Mouse (Mus musculus) ES-CJ7 (cell line): ENCODE results near the gene Tmed10.

Experiments used
- DNase-seq: peaks from one replicate; pipeline ENCODE4 v3.0.0; 2011; ENCODE audit warnings: low read depth, low spot score

Tmed10 gene

DNA sequence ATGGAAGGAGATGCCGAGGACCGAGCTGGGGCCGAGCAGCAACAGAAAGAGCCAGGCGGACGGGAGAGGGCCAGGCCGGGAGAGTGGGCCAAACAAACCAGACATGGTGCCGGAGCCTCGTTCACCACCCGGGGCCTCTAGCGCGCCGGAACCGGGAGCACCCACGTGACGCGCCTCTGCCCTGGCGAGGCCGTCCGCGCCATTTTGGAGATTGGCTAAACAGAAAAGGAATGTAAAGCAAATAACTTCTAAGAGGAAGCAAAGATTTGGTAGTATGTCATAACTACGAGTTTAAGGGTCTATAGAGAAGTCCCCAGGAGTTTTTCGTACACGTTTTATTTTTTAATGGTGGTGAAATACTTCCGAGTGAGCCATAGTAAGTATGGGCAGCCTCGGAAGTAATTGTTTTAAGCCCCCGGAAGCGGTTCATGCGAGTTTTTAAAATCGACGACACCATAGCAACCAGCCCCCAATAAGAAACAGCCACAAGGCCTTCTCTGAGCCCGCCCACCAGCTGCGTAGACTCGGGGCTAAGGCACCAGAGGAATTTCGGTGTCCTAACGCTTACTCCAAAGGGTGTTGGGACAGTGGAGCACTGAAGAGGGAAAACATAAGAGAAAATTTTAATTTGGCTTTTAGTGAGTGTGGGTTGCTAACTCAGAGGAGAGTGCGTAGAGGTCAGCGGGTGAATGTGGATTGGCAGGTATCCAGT is at the start of gene Tmed10:
Tmed10 (minus strand) TSS at position 287 of the 712 bp plus-strand sequence.
- peak; percentile 95 for DNase-seq

DNA sequence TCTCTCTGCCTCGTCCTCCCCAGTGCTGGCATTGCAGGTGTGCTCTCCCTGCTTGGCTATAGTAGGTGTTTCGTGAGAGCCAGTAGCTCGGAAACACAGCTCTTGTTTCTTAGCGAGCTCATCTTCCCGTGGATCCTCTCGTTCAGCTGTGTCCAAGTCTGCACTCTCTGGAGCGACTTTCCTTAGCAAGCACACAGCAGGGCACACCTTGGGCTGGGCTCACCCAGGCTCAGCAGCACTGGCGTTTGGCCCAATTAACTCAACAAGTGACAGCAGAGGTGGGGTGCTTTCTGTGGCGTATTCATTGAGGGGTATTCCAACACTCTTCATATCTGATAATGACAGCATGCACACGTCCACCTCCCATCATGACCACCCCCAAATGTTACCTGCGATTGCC is 48.6 kb upstream of the Tmed10 start:
- no peak for DNase-seq

DNA sequence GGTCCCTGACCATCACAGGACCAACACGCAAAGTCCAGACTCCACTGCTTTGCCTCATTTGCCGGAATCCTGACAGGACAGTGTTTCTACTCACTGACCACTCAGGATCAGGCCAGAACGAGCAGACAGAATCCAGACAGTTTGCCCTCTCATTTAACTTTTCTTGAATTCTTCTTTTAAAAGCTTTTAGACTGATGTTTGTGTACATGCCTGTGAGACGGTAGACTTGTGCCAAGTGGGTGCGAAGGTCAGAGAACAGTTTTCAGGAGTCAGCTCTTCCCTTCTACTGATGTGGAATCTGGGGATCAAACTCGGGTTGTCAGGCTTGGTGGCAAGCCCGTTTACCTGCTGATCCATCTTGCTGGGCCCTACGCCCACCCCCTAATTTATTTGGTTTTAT is 47.9 kb upstream of the Tmed10 start:
- DNase-seq: no peak

DNA sequence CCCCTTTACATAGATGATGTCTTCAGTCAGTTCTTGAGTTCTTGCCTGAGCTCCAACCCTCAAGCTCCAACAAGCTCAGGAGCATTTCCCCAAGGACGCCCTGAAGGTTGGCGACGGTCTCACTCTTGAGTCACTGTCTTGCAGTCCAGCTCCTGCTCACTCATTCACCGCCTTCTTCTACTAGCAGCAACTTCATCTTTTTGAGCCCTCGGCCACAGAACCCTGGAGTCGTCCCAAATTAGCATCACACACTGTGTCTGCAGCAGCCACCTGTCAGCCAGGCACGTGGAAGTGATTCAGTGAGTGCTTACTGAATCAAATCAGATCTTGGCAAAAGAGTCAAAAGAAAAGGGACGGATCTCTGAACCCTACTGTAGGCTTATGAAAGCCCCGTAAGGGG is 46.3 kb upstream of the Tmed10 start:
- DNase-seq: no peak

DNA sequence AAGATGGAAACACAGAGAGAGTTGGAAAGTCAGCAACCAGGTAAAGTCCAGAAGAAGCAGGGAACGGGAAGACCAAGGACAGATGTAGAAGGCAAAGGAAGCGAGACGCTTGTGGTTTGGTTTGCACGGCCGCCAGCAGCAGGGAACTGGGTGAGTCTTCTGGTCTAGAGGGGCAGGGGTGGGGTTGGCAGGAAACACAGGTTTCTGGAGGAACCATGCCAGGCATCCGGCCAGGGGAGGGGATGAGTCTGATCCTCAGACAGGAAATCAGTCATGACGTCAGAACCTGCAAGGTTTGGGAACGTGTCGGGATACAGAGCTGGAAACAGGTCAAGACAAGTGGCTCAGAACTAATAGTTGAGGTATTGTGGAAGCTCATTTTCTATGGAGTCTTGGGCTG is 43.2 kb upstream of the Tmed10 start:
- DNase-seq: no peak

DNA sequence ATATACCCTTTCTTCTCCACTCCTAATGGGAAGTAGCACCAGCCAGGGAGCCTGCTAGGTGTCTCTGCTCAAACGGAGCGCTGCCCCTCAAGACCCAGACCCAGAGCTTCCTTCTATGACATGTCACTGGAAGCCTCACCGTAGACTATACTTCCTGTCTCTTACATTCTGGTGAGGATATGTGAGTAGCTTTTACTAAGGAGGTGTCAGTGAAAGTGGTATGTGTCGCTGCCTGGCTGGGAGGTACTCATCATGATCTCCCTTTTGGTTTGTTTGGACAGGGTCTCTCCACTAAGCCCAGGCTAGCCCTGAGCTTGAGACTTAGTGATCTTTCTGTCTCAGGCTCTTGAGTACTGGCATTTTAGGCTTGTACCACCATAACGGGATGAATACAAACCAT is 41.7 kb upstream of the Tmed10 start:
- no peak for DNase-seq

DNA sequence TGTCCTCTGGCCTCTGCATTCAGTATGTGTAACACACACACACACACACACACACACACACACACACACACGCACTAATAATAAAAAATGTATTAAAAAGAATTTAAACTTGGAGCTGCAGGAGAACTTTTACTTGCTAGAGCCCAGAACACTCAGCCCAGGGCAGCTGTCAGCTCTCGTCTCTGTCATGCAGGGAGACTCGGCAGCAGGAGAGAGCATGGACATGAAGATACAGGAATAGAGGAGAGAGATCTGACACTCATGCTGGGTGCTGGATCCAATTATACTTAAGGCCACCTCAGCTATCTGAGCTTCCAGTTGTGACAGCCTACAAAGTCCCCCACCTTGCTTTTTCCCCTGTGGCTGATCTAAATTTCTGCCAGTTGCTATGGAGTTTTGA is 41.2 kb upstream of the Tmed10 start:
- DNase-seq: no peak

DNA sequence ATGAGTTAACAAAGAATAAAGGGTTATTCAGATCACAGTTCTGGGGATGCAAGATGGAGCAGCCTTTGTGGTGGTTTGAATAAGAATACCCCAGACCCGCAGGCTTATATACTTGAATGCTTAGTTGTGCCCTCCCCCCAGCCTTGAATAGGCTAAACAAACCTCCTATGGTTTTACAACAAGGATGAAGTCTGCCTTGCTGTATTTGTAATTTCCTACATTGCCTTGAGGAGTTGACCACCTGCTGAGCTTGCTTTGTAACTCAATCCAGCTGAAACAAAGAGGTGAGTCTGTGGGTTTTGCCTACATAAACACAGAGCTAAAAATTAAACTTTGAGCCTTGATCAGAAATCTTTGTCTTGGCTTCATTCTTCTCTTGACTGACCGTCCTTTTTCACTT is 36.5 kb upstream of the Tmed10 start:
- DNase-seq: peak; percentile 52

DNA sequence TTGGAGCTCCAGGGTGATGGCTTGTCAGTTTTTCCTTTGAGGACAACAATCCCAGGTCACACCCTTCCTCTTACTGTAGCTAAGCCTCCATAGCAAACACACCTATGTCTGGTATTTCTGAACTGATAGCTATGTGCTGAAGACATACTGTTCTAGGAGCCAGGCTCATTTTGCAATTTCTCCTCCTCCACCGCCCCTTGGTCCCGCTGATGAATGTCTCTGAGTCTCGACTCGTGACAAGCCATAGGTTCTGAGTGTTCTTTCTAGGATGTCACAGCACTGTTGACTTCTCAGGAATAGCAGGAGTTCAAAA is 23.3 kb upstream of the Tmed10 start:
- DNase-seq: no peak

DNA sequence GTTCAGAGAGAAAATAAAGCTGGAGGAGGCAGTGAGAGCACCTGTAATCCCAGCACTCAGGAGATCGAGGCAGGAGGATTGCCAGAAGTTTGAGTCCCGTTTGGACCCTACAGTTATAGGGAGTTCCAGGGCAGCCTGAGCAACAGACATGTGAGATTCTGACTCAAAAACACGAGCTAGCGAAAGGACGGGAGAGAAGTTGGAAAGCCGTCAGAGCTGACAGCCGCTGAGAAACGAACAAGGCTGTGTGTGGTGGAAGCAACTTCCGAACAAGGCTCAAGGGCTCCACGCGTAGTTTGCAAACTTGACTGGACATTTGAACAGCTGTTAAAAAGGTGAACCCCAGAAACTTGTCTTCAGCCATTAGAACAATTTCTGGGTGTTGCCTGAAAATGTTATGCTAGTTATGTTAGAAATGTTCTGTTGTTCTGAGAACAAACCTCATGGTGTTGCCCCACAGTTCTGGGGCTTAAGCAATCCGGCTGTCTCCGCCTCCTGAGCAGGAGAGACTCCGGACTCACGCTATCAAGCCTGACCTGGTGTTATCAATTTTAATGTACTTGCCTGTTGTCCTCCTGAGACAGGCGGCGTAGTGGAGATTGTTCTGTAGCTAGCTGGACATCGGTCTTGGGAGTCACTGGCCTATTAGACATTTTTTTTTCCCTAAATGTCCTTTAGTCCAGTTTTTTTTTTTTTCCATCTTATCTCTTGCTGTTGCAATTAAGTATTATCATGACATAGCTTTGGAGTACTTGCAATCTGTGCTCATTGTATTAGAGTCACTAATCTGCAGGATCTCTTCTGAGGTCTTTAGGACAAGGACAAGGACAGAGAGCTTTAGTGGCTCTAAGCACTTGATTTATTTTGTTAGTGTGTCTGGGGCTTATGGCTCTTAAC is 22.7 kb upstream of the Tmed10 start:
- no peak for DNase-seq

DNA sequence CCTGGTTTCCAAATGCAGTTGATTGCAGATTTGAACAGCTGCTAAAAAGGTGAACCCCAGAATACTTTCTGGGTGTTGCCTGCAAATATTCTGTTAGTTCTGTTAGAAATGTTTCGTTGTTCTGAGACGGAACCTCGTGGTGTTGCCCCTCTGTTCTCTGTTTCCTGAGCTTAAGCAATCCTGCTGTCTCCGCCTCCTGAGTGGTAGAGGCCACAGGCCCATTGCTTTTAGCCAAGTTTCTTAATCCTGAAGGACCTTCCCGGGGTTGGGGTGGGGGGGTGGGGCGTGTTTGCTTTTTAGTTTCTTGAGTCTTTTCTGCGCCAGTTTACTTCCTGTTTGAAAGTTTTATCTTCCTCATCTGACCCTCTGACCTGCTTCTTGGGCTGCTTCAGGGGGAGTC is 19.3 kb upstream of the Tmed10 start:
- no peak for DNase-seq

DNA sequence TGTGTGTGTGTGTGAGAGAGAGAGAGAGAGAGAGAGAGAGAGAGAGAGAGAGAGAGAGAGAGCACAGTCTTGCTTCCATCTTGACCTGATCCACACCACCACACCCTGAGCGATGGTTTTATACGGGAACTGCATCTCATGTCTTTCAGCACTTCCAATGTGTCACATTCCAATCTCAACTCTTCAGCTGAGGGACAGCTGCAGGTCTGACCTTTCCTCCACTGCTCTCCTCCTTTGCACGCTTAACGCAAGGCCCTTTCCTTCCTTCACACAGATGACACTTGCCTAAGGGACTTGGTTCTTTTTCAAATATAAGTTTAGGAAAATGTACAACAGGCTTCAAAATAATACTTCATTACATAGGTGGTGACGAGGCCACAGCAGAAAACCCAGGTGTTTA is 18.9 kb upstream of the Tmed10 start:
- no peak for DNase-seq

DNA sequence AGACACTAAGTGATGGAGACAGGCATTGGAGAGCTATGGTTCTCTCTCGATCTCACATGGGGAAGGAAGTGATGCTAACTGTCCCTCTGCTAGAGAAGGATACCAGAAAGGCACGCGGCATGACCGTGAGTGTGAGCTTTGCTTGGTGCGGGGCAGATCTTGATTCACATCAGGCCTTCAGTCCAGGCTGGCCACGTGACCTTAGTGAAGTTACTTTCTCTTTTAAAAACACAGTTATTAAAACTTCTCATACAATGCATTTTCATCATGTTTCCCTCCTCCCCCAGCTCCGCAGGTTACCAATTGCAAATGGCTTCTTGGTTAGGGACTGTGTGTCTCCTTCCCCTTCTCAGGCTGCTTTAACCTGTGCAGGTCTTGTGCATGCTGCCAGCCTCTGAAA is 16.5 kb upstream of the Tmed10 start:
- no peak for DNase-seq

DNA sequence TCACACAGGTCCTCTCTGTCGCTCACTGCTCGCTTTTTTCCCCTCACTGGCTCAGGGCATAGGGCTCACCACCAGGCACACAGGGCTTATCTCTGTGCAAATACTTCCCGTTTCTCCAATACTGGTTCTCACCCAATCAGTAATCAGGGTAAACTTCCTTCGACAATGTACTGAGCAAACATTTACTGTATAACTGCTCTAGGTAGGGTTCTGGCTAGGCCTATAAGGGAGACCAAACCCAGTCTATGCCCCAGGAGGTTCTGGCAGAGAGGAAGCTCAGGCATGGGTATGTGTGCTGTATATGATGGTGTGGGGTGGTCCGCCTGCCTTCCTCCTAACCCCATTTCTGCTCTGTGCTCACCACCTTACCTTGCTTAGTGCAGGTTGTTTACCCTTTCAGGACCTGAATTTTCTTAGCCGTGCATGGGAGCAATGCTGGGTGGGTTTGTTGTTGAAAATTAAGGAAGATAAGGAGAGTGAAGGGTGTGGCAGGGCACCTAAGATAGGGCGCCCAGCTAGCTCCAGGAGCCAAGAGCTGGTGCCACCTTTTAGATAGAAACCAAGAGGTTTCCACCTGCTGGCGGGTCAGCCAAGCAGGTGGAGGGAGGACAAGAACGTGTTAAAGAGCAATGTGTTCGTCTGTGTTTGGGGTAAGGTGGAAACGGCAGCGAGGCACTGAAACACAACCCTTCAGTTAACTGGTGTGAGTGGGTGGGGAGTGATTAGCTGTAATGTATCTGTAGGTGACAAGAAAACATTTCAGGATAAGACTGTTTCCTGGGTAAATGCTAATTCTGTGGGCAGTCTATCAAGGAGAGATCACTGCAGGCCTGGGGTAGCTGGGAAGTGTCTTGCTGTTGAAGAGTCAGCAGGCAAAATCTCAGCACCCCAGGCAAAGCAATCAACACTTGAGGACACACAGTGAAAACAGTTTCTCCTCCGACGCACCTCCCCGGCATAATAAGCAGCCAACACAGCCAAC is 14.8 kb upstream of the Tmed10 start:
- DNase-seq: no peak

DNA sequence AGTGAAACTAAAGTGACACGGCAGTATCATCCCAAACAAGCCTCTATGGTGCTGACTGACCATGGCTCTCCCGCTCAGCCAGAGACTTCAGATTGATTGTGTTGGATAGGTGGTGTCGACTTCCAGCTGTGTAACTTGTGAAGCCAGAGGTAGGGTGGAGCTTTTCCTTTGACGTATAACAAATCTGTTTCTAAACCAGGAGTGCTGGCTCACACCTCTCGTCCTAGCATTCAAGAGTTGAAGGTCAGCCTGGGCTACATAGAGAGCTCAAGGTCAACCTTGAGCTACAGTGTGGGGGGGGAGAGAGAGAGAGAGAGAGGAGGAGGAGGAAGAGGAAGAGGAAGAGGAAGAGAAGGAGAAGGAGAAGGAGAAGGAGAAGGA is 11.3 kb upstream of the Tmed10 start:
- DNase-seq: peak; percentile 75

DNA sequence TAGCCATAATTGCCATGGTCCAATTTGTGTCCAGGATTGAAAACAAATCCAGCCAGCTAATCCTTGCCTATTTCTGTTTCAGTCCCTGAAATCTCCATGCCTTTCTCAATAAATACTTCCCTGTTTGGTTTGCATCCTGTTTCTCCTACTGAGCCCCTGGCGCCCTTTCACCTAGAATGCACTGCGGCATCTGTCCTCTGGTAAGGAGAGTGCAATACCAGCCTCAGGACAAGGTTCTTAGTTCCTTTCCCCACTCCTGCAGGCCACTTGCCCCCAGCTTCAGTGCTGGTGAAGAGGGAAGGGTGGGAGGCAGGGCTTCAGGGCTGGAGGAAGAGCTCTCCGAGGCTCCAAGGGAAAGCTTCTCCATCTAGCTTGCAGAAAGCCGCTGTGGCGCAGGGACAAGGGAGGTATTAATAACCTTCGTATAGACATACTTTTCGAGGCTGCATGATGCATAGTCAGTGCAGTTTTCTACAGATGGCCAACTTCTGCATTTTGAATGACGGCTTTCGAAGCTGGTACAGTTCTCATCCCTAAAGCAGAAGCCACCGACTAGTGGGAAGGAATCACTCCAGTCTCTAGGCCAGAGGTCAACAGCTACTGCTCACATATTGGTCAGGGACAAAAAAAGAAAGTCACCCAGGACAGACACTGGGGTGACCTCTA is 10.8 kb upstream of the Tmed10 start:
- DNase-seq: no peak

DNA sequence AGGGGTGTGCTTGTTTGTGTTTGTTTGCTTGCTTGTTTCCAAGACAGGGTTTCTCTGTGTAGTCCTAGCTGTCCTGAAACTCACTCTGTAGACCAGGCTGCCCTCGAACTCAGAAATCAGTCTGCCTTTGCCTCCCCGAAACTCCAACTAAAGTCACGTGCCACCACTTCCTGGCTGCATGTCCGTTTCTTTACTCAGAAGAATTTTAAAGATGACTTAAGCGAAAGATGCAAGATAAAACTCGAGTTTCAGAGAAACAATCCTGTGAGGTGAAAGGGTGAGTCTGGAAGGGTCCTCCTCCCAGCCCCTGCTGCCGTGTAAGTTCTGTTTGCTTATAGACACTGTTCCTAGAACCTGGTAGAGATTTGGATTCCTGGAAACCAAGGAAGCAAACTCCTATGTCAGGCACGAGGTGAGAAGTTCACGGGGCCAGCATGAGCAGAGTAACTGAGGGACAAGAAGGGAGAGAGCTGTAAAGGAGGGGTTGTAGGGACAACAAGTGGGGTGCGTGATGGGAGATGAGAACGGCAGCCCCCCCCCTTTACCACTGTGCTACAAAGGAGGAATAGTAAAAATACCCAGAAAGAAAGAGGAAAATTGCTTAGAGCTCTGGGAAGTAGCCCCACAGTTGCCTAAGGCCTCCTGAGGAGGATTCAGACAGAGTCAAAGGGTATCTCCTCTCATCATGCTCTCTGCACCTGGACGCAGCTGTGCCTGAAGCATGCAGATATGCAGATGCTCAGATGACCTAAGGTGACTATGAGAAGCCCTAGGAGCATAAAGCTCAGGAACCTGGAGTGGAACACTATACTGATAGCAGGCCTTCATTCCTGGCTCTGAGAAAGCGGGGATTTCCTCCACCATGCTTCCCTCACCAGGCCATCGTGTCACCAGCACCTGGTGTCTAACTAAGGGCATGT is 8.4 kb upstream of the Tmed10 start:
- DNase-seq: no peak

DNA sequence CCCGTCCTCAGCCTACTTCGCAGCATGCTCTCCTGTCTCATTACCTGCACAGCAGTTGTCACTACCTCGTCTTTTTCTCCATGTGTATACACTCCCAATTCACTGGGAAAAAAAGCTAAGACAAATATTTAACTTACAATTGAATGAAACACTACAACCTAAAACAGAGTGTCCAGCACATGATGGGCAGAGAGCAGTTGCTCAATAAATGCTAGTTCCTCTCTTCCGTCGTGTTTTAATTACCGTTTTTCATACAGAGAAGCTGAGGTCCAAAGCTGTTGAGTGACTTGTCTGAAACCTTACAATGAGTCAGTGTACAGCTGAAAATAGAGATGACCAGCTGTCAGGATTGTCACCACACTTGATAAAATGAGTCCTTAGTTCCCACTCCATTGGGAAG is 6.9 kb upstream of the Tmed10 start:
- no peak for DNase-seq

DNA sequence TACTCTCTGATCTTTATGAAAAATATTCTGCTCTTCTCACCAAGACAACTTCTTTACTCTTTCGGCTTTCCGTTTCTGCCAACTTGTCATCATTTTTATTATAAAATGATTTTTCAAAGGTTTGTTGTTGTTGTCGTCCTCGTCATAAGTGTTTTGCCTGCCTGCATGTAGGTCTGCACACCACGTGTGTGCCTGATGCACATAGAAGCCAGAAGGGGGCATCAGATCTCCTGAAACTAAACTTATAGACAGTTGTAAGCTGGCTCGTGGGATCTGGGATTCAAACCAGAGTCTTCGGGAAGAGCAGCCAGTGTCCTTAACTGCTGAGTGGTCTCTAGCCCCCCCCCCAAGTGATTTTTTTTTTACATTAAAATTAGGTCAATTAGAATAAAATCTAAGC is 6.3 kb upstream of the Tmed10 start:
- DNase-seq: peak; percentile 80

DNA sequence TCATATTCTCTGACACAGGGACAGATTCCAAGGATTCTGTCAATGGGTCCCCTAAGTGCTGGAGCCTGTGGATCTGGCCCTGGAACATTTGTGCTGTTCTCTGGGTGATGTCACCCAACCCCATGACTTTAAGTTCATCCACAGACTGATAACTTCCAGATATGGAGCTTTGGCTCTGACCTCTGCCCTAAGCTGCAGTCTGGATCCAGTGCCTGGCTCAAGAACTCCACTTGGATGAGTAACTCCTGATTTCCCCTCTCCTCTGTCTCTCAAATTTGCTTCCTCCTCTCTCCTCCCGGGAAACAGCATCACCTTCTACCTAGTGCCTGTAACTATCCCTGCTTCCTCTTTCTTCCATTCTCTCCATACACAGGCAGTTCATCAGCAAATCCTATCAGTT is 5.7 kb upstream of the Tmed10 start:
- DNase-seq: no peak

DNA sequence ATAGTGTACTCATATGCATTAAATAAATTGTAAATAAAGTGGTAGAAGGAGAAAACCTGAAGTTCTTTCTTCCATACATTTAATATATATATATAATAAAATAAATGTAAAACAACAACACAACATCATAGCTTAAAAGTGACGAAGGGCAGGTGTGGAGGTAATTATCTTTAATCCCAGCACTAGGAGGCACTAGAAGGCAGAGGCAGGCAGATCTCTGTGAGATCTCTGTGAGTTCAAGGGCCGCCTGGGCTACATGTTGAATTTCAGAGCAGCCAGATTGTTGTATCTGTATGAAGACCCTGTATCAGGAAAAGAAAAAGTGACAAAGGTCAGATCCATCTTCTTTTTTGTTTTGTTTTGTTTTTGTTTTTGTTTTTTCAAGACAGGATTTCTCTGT is 3.6 kb upstream of the Tmed10 start:
- DNase-seq: no peak
